Mouse (Mus musculus): Measurements from ENCODE around the gene Nipal4.
A peak's percentile ranks its signal among the peaks of the same experiment; 100 is the strongest.
"Not testable (repeated sequence)": the region's sequence is repeated elsewhere in the genome, so short reads cannot be mapped to it uniquely, and the experiment has no call there.

Nipal4 gene

GRCm38 (mm10) chr11:46165866-46166585, at the start of gene Nipal4:
Nipal4 (minus strand) TSS chr11:46166508.
- peak; percentile 40 for DNase-seq

- DNase-seq, result peak; percentile 93
Observed at GRCm38 (mm10) chr11:46215354-46215753, 49.0 kb upstream of the Nipal4 start.

- no peak for DNase-seq
Observed at GRCm38 (mm10) chr11:46214368-46215230, 48.3 kb upstream of the Nipal4 start.

GRCm38 (mm10) chr11:46213844-46214243, 47.5 kb upstream of the Nipal4 start:
- DNase-seq, result no peak

GRCm38 (mm10) chr11:46211858-46212257, 45.5 kb upstream of the Nipal4 start:
- DNase-seq, result no peak

GRCm38 (mm10) chr11:46209884-46210283, 43.6 kb upstream of the Nipal4 start:
- DNase-seq, result peak; percentile 30

GRCm38 (mm10) chr11:46205639-46206409, 39.5 kb upstream of the Nipal4 start:
- DNase-seq, result no peak

- DNase-seq, result no peak
Observed at GRCm38 (mm10) chr11:46204841-46205240, 38.5 kb upstream of the Nipal4 start.

- DNase-seq, result no peak
Observed at GRCm38 (mm10) chr11:46202547-46202887, 36.2 kb upstream of the Nipal4 start.

- no peak for DNase-seq
Observed at GRCm38 (mm10) chr11:46201636-46202546, 35.6 kb upstream of the Nipal4 start.

- no peak for DNase-seq
Observed at GRCm38 (mm10) chr11:46200664-46201063, 34.4 kb upstream of the Nipal4 start.

GRCm38 (mm10) chr11:46194175-46194574, 27.9 kb upstream of the Nipal4 start:
- DNase-seq, result no peak

GRCm38 (mm10) chr11:46188283-46188682, 22.0 kb upstream of the Nipal4 start:
- DNase-seq, result no peak

GRCm38 (mm10) chr11:46185486-46185885, 19.2 kb upstream of the Nipal4 start:
- DNase-seq, result no peak

GRCm38 (mm10) chr11:46184946-46185345, 18.6 kb upstream of the Nipal4 start:
- DNase-seq, result no peak

GRCm38 (mm10) chr11:46182031-46182430, 15.7 kb upstream of the Nipal4 start:
- not testable (repeated sequence) for DNase-seq

- DNase-seq, result no peak
Observed at GRCm38 (mm10) chr11:46177246-46178043, 11.1 kb upstream of the Nipal4 start.

- no peak for DNase-seq
Observed at GRCm38 (mm10) chr11:46176155-46176554, 9.8 kb upstream of the Nipal4 start.

GRCm38 (mm10) chr11:46172128-46172527, 5.8 kb upstream of the Nipal4 start:
- DNase-seq, result no peak

GRCm38 (mm10) chr11:46169908-46170307, 3.6 kb upstream of the Nipal4 start:
- DNase-seq, result peak; percentile 59

- DNase-seq, result no peak
Observed at GRCm38 (mm10) chr11:46168506-46168905, 2.2 kb upstream of the Nipal4 start.
